Mouse (Mus musculus): ENCODE results near the gene Cdyl2.

DNA sequence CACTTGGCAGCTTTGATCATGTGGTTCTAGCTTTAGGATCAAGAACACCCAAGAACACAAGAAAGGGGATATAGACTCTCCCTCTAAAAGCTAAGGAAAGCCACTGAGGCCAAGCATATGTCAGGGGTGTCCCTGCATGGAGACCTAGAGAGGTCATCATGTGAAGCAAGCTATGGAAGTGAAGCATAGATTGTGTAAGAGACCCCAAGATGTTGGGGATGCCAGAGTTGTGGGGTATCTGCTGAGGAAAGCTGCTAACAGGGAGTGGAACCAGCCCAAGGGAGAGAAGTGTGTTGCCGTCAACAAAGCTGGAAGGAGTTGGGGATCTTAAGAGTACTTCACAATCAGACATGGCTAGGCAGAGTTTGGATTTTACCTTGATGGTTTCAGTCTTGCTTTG, 7.9 kb upstream of the Cdyl2 start:
- TF ChIP-seq CTCF (IDR thresholded peaks at IDR 0.05; ENCODE audit: borderline replicate concordance, insufficient read depth, low read length) = no peak
- TF ChIP-seq POLR2A (IDR thresholded peaks at IDR 0.05; ENCODE audit: low read depth, low read length) = no peak

Data from embryonic fibroblast, embryonic 13.5 days (primary cell).